Mouse (Mus musculus): ENCODE data around the gene Ttc23. TPM values are rescaled to one million over a fixed set of nuclear protein-coding genes. Genes with fewer than 3 reads are reported as not detected.

Ttc23 gene
- polyA plus RNA-seq, 1 experiment from 2014 or later, result 8.4 TPM

DNA sequence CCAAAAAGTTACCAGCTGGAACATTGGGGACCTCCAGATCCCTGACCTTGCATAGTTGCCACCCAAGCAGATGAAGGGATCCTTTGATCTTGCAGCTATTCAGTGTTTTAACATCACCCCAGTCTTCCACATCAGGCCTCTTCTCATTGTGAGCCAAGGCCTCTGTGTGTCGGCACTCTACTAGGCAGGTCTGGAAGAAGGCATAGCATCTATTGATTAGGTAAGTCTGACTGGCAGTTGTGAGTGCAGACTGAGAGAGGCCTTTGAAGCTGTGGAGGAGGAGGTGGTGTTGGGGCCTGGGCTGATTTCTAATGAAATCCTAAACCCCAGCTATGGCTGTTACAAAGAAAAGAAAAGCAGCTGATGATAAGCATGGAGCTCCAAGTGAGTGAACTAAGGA is 8.0 kb downstream of the Ttc23 start:
- Histone ChIP-seq H3K27ac (ENCODE audit: low read length) (no peak overlapping the region), H3K4me1 (replicated peaks; ENCODE audit: control insufficient read depth, insufficient read depth, low read length) (peaks cover 3% of the 10 kb centered on the region; the same call in 1 of the 2 replicates), H3K4me2 (ENCODE audit: low read length) (no peak overlapping the region), H3K4me3 (replicated peaks; ENCODE audit: low read length) (no peak overlapping the region), H3K36me3 (ENCODE audit: control insufficient read depth, insufficient read depth) (no peaks in the 10 kb centered on the region), H3K27me3 (replicated peaks; ENCODE audit: control insufficient read depth, insufficient read depth, low read length) (no peaks in the 10 kb centered on the region), H3K9me3 (ENCODE audit: control insufficient read depth, low read length) (no peaks in the 10 kb centered on the region), H3K9ac (replicated peaks; ENCODE audit: low read depth, low read length) (no peak overlapping the region)
- WGBS, result 10% methylated on average over 1 of the region's 1 CpGs
- ATAC-seq, result no peak

DNA sequence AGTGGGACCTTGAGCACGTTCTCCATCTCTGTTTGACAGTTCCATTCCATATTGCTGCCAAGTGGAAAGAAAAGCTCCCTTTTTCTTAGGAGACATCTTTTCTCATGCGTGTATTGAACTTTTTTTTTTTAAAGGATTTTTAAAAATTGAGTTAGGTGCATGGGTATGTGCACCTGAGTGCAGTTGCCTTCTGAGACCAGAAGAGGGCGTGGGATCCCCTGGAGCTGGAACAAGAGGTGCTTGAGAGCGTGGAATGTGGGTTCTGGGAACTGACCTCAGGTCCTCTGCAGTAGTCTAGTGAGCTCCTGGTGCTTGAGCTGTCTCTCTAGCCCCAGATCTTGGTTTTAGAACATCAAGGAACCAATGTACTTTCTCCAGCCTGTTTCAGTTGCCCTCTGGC is 10.9 kb downstream of the Ttc23 start:
- Histone ChIP-seq H3K4me2 (ENCODE audit: low read length) (no peak overlapping the region), H3K4me3 (replicated peaks; ENCODE audit: low read length) (no peak overlapping the region), H3K9me3 (ENCODE audit: control insufficient read depth, low read length) (no peaks in the 10 kb centered on the region), H3K36me3 (ENCODE audit: control insufficient read depth, insufficient read depth) (no peaks in the 10 kb centered on the region), H3K9ac (replicated peaks; ENCODE audit: low read depth, low read length) (no peak overlapping the region), H3K4me1 (replicated peaks; ENCODE audit: control insufficient read depth, insufficient read depth, low read length) (peaks cover 3% of the 10 kb centered on the region; the same call in 1 of the 2 replicates), H3K27me3 (replicated peaks; ENCODE audit: control insufficient read depth, insufficient read depth, low read length) (no peaks in the 10 kb centered on the region), H3K27ac (ENCODE audit: low read length) (no peak overlapping the region)
- WGBS, result 82% methylated on average over 4 of the region's 4 CpGs
- ATAC-seq, result no peak

DNA sequence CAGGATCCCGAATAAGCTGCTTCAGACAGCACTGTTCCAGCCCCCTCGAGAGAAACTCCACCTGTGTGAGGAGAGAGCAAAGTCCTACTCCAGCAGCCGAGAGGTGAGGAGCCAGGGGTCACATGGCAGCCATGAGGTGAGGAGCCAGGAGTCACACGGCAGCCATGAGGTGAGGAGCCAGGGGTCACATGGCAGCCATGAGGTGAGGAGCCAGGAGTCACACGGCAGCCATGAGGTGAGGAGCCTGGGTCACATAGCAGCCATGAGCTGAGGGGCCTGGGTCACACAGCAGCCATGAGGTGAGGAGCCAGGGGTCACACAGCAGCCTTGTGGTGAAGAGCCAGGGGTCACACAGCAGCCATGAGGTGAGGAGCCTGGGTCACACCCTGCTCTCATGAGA is 15.2 kb downstream of the Ttc23 start:
- Histone ChIP-seq H3K9ac (replicated peaks; ENCODE audit: low read depth, low read length) (no peak overlapping the region), H3K27ac (ENCODE audit: low read length) (no peak overlapping the region), H3K9me3 (ENCODE audit: control insufficient read depth, low read length) (no peaks in the 10 kb centered on the region), H3K4me1 (replicated peaks; ENCODE audit: control insufficient read depth, insufficient read depth, low read length) (peaks cover 3% of the 10 kb centered on the region; the same call in 1 of the 2 replicates), H3K4me3 (replicated peaks; ENCODE audit: low read length) (no peak overlapping the region), H3K36me3 (ENCODE audit: control insufficient read depth, insufficient read depth) (no peaks in the 10 kb centered on the region), H3K4me2 (ENCODE audit: low read length) (no peak overlapping the region), H3K27me3 (replicated peaks; ENCODE audit: control insufficient read depth, insufficient read depth, low read length) (no peaks in the 10 kb centered on the region)
- ATAC-seq, result no peak
- 91% methylated on average over 5 of the region's 5 CpGs for WGBS

DNA sequence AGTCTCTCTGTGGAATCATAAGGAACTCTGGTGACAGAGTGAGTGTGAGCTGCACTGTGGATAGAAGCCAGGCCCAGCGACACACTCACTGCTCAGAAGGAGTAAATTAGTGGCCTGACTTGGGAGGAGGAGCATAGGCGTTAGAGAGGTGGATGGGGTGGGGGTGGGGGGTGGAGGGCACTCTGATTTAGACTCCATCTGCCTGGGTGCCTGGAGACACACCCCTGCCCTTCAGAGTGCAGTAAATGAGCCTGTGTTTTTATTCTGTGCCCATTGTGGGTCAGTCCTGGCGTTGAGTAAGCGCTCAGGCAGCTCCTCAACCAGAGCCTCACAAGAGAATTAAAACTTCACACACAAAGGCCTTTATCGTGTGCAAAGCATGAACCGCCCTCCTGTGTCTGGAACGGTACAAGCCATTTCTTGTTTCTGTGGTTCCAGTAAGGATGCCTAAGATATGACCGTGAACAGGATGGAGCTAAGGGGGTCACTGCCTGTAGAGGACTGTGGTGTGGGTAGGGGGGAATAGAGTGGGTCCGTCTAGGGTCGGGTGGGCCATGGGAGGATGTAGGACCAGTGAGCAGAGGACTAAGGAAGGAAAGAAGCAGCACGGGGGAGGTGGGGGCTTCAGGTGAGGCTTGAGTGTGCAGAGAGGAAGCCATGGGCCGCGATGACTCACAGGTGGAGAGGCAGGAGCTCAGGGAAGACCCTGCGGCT is 16.9 kb downstream of the Ttc23 start:
- Histone ChIP-seq H3K4me3 (replicated peaks; ENCODE audit: low read length) (no peak overlapping the region), H3K36me3 (ENCODE audit: control insufficient read depth, insufficient read depth) (no peaks in the 10 kb centered on the region), H3K4me2 (ENCODE audit: low read length) (no peak overlapping the region), H3K9ac (replicated peaks; ENCODE audit: low read depth, low read length) (no peak overlapping the region), H3K27ac (ENCODE audit: low read length) (no peak overlapping the region), H3K4me1 (replicated peaks; ENCODE audit: control insufficient read depth, insufficient read depth, low read length) (peaks cover 3% of the 10 kb centered on the region; the same call in 1 of the 2 replicates), H3K27me3 (replicated peaks; ENCODE audit: control insufficient read depth, insufficient read depth, low read length) (no peaks in the 10 kb centered on the region), H3K9me3 (ENCODE audit: control insufficient read depth, low read length) (no peaks in the 10 kb centered on the region)
- whole genome bisulfite sequencing, result 54% methylated on average over 14 of the region's 14 CpGs
- ATAC-seq, result peak; percentile 47

DNA sequence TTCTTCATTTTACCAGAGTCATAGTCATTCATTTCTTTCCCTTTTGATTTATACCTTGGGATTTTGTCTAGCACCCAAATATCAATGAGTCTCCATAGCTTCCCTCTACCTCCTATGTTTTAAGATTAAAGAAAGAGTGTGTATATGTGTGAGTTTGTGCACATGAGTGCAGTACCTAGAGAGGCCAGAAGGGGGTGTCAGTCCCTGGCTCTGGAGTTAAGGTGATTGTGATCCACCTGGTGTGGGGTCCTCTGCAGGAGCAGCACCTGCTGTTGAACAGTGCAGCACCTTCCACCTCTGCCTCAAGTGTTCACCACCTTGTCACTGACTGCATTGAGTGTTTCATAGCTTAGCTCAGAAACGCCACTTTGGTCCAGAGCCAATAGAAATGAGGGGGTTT is 23.8 kb downstream of the Ttc23 start:
- ATAC-seq, result no peak
- Histone ChIP-seq H3K9ac (replicated peaks; ENCODE audit: low read depth, low read length) (no peak overlapping the region), H3K4me1 (replicated peaks; ENCODE audit: control insufficient read depth, insufficient read depth, low read length) (peaks cover 3% of the 10 kb centered on the region; the same call in 1 of the 2 replicates), H3K4me3 (replicated peaks; ENCODE audit: low read length) (no peak overlapping the region), H3K4me2 (ENCODE audit: low read length) (no peak overlapping the region), H3K9me3 (ENCODE audit: control insufficient read depth, low read length) (peaks cover 2% of the 10 kb centered on the region; the same call in 1 of the 2 replicates), H3K36me3 (ENCODE audit: control insufficient read depth, insufficient read depth) (peaks cover 2% of the 10 kb centered on the region; the same call in 1 of the 2 replicates), H3K27ac (ENCODE audit: low read length) (no peak overlapping the region), H3K27me3 (replicated peaks; ENCODE audit: control insufficient read depth, insufficient read depth, low read length) (no peaks in the 10 kb centered on the region)
- 93% methylated on average over 1 of the region's 1 CpGs for WGBS

DNA sequence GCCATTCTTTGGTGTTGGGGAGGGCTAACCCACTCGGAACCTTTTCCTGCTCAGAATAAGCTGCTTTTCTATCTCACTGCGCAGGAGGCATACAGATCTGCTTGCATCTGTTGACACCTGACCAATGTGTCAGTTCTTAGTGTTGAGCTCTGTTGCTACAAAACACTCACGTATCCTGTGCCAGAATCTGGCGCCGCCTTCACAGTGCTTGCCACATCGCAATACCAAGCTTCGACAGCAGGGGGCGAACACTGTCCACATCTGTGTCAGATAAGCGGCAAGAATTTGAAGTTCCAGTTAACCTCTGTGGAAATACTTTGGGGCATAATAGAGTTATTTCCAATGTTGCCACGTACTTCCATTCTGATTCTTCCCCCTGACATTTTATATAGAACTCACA is 25.4 kb downstream of the Ttc23 start:
- Histone ChIP-seq H3K27me3 (replicated peaks; ENCODE audit: control insufficient read depth, insufficient read depth, low read length) (no peaks in the 10 kb centered on the region), H3K4me3 (replicated peaks; ENCODE audit: low read length) (no peak overlapping the region), H3K4me2 (ENCODE audit: low read length) (peak overlapping the region; percentile 37)

DNA sequence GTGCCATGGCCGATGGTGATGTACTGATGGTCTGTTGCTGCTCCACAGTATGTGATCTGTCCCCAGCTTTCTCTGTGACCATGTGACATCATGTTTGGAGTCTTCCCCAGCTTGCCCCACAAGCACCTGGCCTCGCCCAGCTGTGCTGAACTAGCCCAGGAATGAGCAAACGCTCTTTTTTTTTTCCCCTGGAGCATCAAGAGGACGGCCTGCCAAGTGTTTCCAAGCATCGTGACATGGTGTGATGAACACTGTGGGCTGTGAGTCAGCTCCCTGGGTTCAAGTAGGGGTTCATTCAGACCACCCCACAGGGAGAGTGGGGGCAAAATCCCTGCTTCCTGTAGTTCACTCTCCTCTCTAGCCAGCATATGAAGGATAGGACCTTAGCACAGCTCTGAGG is 26.4 kb downstream of the Ttc23 start:
- Histone ChIP-seq H3K4me1 (replicated peaks; ENCODE audit: control insufficient read depth, insufficient read depth, low read length) (peaks cover 3% of the 10 kb centered on the region; the same call in 1 of the 2 replicates), H3K4me3 (replicated peaks; ENCODE audit: low read length) (no peak overlapping the region), H3K4me2 (ENCODE audit: low read length) (no peak overlapping the region), H3K27me3 (replicated peaks; ENCODE audit: control insufficient read depth, insufficient read depth, low read length) (no peaks in the 10 kb centered on the region), H3K36me3 (ENCODE audit: control insufficient read depth, insufficient read depth) (peaks cover 2% of the 10 kb centered on the region; the same call in 1 of the 2 replicates), H3K9ac (replicated peaks; ENCODE audit: low read depth, low read length) (no peak overlapping the region), H3K27ac (ENCODE audit: low read length) (no peak overlapping the region), H3K9me3 (ENCODE audit: control insufficient read depth, low read length) (peaks cover 2% of the 10 kb centered on the region; the same call in 1 of the 2 replicates)
- WGBS, result 88% methylated on average over 5 of the region's 5 CpGs
- ATAC-seq, result no peak

More for the DNA sequence above, 25.4 kb downstream of the Ttc23 start:
- Histone ChIP-seq H3K36me3 (ENCODE audit: control insufficient read depth, insufficient read depth) (peaks cover 2% of the 10 kb centered on the region; the same call in 1 of the 2 replicates), H3K9me3 (ENCODE audit: control insufficient read depth, low read length) (peaks cover 2% of the 10 kb centered on the region; the same call in 1 of the 2 replicates), H3K27ac (ENCODE audit: low read length) (no peak overlapping the region), H3K4me1 (replicated peaks; ENCODE audit: control insufficient read depth, insufficient read depth, low read length) (peaks cover 3% of the 10 kb centered on the region; the same call in 1 of the 2 replicates), H3K9ac (replicated peaks; ENCODE audit: low read depth, low read length) (no peak overlapping the region)
- 6% methylated on average over 10 of the region's 10 CpGs for WGBS
- ATAC-seq, result peak; percentile 78

DNA sequence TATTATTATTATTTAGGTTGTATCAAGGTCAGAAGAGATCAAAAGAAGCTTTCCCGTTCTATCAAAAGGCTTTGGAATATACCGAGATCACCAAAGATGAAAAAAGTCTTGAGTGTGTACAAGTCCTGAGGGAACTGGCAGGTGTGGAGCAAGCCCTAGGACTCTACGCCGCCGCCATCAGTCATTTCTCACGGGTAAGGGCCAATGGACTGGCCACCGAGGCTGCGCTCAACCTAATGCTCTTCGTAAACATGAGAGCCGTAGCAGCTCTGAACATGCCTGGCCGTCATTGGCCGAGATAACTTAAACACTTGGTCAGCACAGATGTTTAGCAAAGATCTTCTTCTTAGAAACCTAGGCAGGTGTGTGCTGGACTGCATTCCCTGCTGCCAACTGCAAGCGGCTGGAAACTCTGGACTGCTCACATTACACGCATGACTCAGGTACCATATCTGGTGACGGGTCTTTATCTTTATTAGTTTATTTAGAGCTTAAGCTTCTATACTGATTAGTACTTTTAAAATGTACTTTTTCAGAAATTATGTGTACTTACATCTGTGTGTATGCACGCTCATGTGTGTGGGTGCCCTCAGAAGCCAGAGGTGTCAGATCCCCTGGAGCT is 31.8 kb downstream of the Ttc23 start:
- no peaks in the 10 kb centered on the region for H3K27me3 ChIP-seq (replicated peaks; ENCODE audit: control insufficient read depth, insufficient read depth, low read length)
- no peaks in the 10 kb centered on the region for H3K4me1 ChIP-seq (replicated peaks; ENCODE audit: control insufficient read depth, insufficient read depth, low read length)
- WGBS, result 95% methylated on average over 16 of the region's 16 CpGs
- H3K4me3 ChIP-seq (replicated peaks; ENCODE audit: low read length), result no peak overlapping the region
- H3K4me2 ChIP-seq (ENCODE audit: low read length), result no peak overlapping the region
- H3K9me3 ChIP-seq (ENCODE audit: control insufficient read depth, low read length), result no peaks in the 10 kb centered on the region
- no peak overlapping the region for H3K9ac ChIP-seq (replicated peaks; ENCODE audit: low read depth, low read length)
- no peak overlapping the region for H3K27ac ChIP-seq (ENCODE audit: low read length)
- H3K36me3 ChIP-seq (ENCODE audit: control insufficient read depth, insufficient read depth), result no peaks in the 10 kb centered on the region
- ATAC-seq, result no peak

DNA sequence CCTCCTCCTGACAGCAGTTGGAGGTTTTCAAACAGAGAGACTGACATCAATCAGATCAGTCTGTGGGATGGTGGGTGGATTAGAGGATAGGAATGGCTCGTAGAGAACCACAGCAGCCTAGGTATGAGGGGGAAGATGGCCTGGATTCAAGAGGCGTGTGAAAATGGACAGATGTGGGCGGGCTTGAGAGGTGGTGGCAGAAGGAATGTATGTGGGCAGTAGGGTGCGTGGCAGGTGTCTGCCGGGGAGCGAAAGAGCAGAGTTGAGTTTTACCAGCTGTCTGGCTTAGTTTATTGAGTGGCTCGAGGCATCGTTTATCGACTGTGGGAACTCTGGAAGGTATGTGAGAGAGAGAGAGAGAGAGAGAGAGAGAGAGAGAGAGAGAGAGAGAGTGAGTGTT is 33.9 kb downstream of the Ttc23 start:
- Histone ChIP-seq H3K27ac (ENCODE audit: low read length) (no peak overlapping the region), H3K9ac (replicated peaks; ENCODE audit: low read depth, low read length) (no peak overlapping the region), H3K9me3 (ENCODE audit: control insufficient read depth, low read length) (no peaks in the 10 kb centered on the region), H3K36me3 (ENCODE audit: control insufficient read depth, insufficient read depth) (no peaks in the 10 kb centered on the region), H3K4me3 (replicated peaks; ENCODE audit: low read length) (no peak overlapping the region), H3K4me1 (replicated peaks; ENCODE audit: control insufficient read depth, insufficient read depth, low read length) (no peaks in the 10 kb centered on the region), H3K27me3 (replicated peaks; ENCODE audit: control insufficient read depth, insufficient read depth, low read length) (no peaks in the 10 kb centered on the region), H3K4me2 (ENCODE audit: low read length) (no peak overlapping the region)
- no peak for ATAC-seq
- WGBS, result 87% methylated on average over 9 of the region's 9 CpGs

Data from forebrain, embryonic 16.5 days (tissue).